Mouse (Mus musculus) kidney, adult 2 months (tissue): Measurements from ENCODE around the gene Chpt1.

Experiments
- CTCF ChIP-seq: fragments of 200-500 bp; conservative IDR thresholded peaks from 2 replicates; pipeline ENCODE4 v1.5.1; 2011; ENCODE audit warnings: low read depth, mild to moderate bottlenecking, control low read depth, low read length, moderate library complexity, mixed read lengths; ENCODE audit not compliant: insufficient read depth, insufficient read length
- POLR2A ChIP-seq: fragments of 200-500 bp; IDR thresholded peaks from one replicate; pipeline ENCODE4 v1.6.1; 2011; ENCODE audit warnings: low read depth, low read length, control low read depth

GRCm38 (mm10) chr10:88522795-88523194, 18.9 kb upstream of the Chpt1 start:
- TF ChIP-seq CTCF (no peak), POLR2A (no peak)
